Mouse (Mus musculus): Measurements from ENCODE around the gene Tbc1d22b. TPM values are rescaled to one million over a fixed set of nuclear protein-coding genes. Genes with fewer than 3 reads are reported as not detected.

Gene Tbc1d22b
- total and polyA plus RNA-seq, 3 experiments: 8.0 to 53.8 (median 30.7) TPM

GRCm38 (mm10) chr17:29530508-29530907, 19.1 kb upstream of the Tbc1d22b start:
- TF ChIP-seq CTCF (IDR thresholded peaks at IDR 0.05 in 2 of 3, conservative IDR thresholded peaks at IDR 0.05 in 1 of 3; ENCODE audit: control insufficient read depth in 1 of 3, insufficient read depth in 1 of 3, low read depth in 2 of 3, low read length in 3 of 3, poor library complexity in 1 of 3, severe bottlenecking in 1 of 3) (no peak), NRF1 (IDR thresholded peaks at IDR 0.05; ENCODE audit: insufficient read depth, low read depth, low read length, poor library complexity, severe bottlenecking) (no peak), ZMIZ1 (IDR thresholded peaks at IDR 0.05; ENCODE audit: low read depth, low read length) (no peak), HCFC1 (IDR thresholded peaks at IDR 0.05; ENCODE audit: low read depth, low read length) (no peak), SMC3 (IDR thresholded peaks at IDR 0.05; ENCODE audit: low read depth, low read length) (no peak), TCF12 (IDR thresholded peaks at IDR 0.05; ENCODE audit: low read depth, low read length) (no peak), ZC3H11A (IDR thresholded peaks at IDR 0.05; ENCODE audit: low read depth, low read length) (no peak), ZNF384 (IDR thresholded peaks at IDR 0.05; ENCODE audit: low read depth, low read length) (no peak), USF2 (IDR thresholded peaks at IDR 0.05; ENCODE audit: borderline replicate concordance in 1 of 2, insufficient read depth in 1 of 2, low read depth in 1 of 2, low read length in 2 of 2) (no peak), MXI1 (IDR thresholded peaks at IDR 0.05; ENCODE audit: low read depth, low read length) (no peak), CHD2 (IDR thresholded peaks at IDR 0.05; ENCODE audit: low read length) (no peak), RAD21 (IDR thresholded peaks at IDR 0.05; ENCODE audit: low read depth, low read length) (no peak), GATA1 (IDR thresholded peaks at IDR 0.05; ENCODE audit: low read depth, low read length) (no peak), MAFK (IDR thresholded peaks at IDR 0.05; ENCODE audit: borderline replicate concordance, low read depth, low read length) (no peak), MAZ (IDR thresholded peaks at IDR 0.05; ENCODE audit: low read depth, low read length) (no peak), JUND (IDR thresholded peaks at IDR 0.05; ENCODE audit: low read depth, low read length) (no peak)
- Histone ChIP-seq H3K36me3 (ENCODE audit: control insufficient read depth in 1 of 2, insufficient read depth in 2 of 2, low read length in 2 of 2) (peaks cover 0 to 13% of the 10 kb centered on the region in 2 experiments; a peak in 2 of 4 replicates), H3K4me1 (ENCODE audit: control insufficient read depth in 1 of 2, insufficient read depth in 2 of 2, low read length in 2 of 2) (peaks cover 3 to 23% of the 10 kb centered on the region in 2 experiments; a peak in 3 of 4 replicates), H3K27ac (ENCODE audit: control insufficient read depth, low read depth, low read length) (no peak overlapping the region), H3K4me3 (ENCODE audit: control insufficient read depth in 1 of 2, insufficient read depth in 1 of 2, low read depth in 2 of 2, low read length in 2 of 2) (peak overlapping the region in 1 of 2 experiments; percentile 9; a peak in 1 of 4 replicates), H3K27me3 (ENCODE audit: control insufficient read depth in 1 of 2, insufficient read depth in 2 of 2, low read length in 2 of 2) (no peaks in the 10 kb centered on the region), H3K9me3 (replicated peaks; ENCODE audit: insufficient read depth, low read length) (no peaks in the 10 kb centered on the region), H3K79me2 (ENCODE audit: control insufficient read depth, insufficient read depth, low read length, poor library complexity) (no peaks in the 10 kb centered on the region), H3K9ac (ENCODE audit: control insufficient read depth, low read depth, low read length, poor library complexity, severe bottlenecking) (no peak overlapping the region)
- DNase-seq (ENCODE audit: low read depth, low spot score): peak; percentile 41

GRCm38 (mm10) chr17:29531278-29531677, 18.3 kb upstream of the Tbc1d22b start:
- Histone ChIP-seq H3K4me1 (ENCODE audit: control insufficient read depth in 1 of 2, insufficient read depth in 2 of 2, low read length in 2 of 2) (peaks cover 3 to 23% of the 10 kb centered on the region in 2 experiments; a peak in 3 of 4 replicates), H3K36me3 (ENCODE audit: control insufficient read depth in 1 of 2, insufficient read depth in 2 of 2, low read length in 2 of 2) (peaks cover 0 to 13% of the 10 kb centered on the region in 2 experiments; a peak in 2 of 4 replicates), H3K9me3 (replicated peaks; ENCODE audit: insufficient read depth, low read length) (no peaks in the 10 kb centered on the region), H3K9ac (ENCODE audit: control insufficient read depth, low read depth, low read length, poor library complexity, severe bottlenecking) (peak overlapping the region; percentile 59; the same call in 1 of the 2 replicates), H3K4me3 (ENCODE audit: control insufficient read depth in 1 of 2, insufficient read depth in 1 of 2, low read depth in 2 of 2, low read length in 2 of 2) (peak overlapping the region in 1 of 2 experiments; percentile 42; a peak in 2 of 4 replicates), H3K79me2 (ENCODE audit: control insufficient read depth, insufficient read depth, low read length, poor library complexity) (no peaks in the 10 kb centered on the region), H3K27ac (ENCODE audit: control insufficient read depth, low read depth, low read length) (peak overlapping the region; percentile 82), H3K27me3 (ENCODE audit: control insufficient read depth in 1 of 2, insufficient read depth in 2 of 2, low read length in 2 of 2) (no peaks in the 10 kb centered on the region)
- peak; percentile 24; the same call in 1 of the 2 replicates for TF ChIP-seq SMC3 (IDR thresholded peaks at IDR 0.05; ENCODE audit: low read depth, low read length)
- no peak for TF ChIP-seq TCF12 (IDR thresholded peaks at IDR 0.05; ENCODE audit: low read depth, low read length)
- TF ChIP-seq POLR2A (IDR thresholded peaks at IDR 0.05; ENCODE audit: control insufficient read depth in 1 of 2, insufficient read depth in 1 of 2, low read depth in 1 of 2, low read length in 2 of 2, poor library complexity in 1 of 2): no peak
- peak; percentile 47 to 67 (median 58) for TF ChIP-seq CTCF (IDR thresholded peaks at IDR 0.05 in 2 of 3, conservative IDR thresholded peaks at IDR 0.05 in 1 of 3; ENCODE audit: control insufficient read depth in 1 of 3, insufficient read depth in 1 of 3, low read depth in 2 of 3, low read length in 3 of 3, poor library complexity in 1 of 3, severe bottlenecking in 1 of 3)
- no peak for TF ChIP-seq MYB (IDR thresholded peaks at IDR 0.05; ENCODE audit: low read depth, low read length)
- DNase-seq (ENCODE audit: low read depth, low spot score): peak; percentile 57

Measured in MEL (cell line).